Mouse (Mus musculus) left cerebral cortex, postnatal 36 days (tissue): ENCODE data around the gene Sox6. TPM values are rescaled to one million over a fixed set of nuclear protein-coding genes. Genes with fewer than 3 reads are reported as not detected.

ENCODE experiments used
- DNase-seq, 2 experiments: peaks; one replicate each; pipeline ENCODE4 v3.0.0; 2021 to 2022; ENCODE audit warnings: low spot score in 2 of 2, mixed read lengths in 1 of 2
- intact Hi-C: fragments of 180-260 bp; cut with DNase I; formaldehyde crosslinking; loops from one replicate; pipeline ENCODE4 v1.15.1; 2025
- total RNA-seq, 2 experiments: library from RNA; stranded (reverse); gene quantifications; 2 replicates each; pipeline ENCODE4 v1.2.3; 2021

Sox6 gene
- total RNA-seq, 2 experiments from 2014 or later: 25.8 to 32.7 TPM

DNA sequence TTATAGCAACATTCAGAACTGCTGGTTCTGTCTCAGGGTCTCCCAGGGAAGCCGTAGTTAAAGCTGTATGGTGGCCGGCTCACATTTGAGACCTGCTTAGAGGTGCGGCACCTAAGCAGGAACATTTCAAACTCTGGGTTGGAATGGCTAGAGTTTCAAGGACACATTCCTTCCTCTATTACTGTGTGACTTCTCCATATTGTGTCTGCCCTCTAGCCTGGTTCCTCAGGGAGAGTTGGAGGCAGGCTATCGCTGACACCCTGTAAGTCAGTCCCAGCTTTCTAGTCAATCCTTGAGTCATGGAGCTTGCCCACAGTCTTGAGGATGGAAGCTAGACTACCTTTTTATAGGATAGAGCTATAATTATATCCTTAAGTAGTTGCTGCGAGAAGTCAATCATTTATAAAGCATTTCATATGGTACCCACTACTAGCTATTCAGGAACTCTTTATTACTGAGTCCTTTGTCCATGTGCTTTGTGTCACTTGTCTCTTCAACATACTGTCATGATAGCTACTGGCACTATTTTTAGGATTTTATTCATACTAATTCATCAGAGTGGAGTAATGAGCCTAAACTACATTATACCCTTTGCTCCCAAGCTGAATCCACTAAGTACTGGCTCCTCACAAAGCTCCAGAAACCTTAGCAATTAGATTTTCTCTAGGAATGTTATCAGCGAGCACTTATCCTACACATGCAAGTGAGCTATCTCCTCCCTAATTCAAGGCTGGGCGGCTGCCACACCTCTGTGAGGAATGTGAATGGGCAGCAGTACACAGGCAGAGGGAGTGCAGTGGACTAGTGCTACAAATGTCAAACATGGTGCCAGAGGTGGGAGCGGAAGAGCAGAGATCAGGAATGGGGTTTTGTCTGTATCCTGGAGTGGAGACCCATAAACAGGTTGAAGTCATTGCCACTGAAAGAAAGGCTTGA, 254.3 kb downstream of the Sox6 start:
- no peak for DNase-seq
- intact Hi-C loops: no loop called here

DNA sequence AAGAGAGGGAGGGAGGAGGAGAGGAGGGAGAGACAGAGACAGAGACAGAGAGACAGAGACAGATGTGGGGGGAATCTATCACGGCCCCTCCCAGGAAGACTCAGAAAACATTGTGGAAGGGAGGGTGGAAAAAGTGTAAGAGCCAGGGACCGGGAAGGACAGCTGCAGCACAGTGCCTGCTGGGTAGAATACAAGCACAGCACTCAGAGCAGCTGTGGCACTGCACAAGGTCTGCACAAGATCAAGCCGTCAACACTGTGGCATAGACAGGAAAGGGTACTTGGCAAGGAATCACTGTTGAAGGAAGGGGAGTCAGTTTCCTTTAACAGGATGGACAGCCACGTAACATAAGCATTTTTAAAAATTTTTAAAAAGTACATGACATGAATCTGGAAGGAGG, 258.4 kb downstream of the Sox6 start:
- intact Hi-C loops: no loop called here

DNA sequence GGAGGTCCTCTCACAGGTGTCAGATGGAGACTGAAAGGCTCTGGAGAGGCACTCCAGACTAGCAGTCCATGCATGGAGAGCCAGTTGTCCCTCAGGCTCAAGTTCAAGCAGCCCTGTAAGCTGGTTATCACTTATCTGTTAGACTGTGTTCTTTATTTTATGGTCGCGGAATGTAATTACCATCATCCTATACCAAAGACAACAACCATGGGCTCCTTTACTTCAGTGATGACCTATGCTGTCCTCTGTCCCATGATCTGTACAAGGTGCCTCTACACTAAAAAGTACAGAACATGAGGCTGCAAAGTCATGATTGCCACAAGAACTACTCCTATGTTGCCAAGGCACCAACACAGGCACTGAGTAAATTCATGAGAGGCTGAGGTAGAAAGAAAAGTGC, 259.1 kb downstream of the Sox6 start:
- intact Hi-C loops: no loop called here
- DNase-seq: no peak

More for the DNA sequence above, 258.4 kb downstream of the Sox6 start:
- no peak for DNase-seq

DNA sequence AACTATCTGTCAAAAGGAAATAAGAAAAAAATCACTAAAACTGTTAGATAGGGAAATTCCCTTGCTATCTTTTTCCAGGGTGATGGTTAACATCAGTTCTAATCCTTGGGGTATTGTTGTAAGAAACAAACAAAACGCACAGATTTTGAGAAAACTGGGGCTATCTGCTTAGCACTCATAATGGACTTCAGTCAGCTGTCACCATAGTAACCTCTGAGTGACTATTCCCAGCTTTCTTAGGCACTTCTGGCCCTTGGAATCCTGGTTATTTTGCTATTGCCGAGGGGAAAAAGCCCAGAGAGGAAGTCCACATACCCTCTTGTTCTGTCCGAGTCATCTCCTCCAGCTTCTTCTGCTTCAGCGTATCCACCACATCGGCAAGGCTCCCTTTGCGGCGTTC, 261.9 kb downstream of the Sox6 start:
- no peak for DNase-seq
- intact Hi-C loops: no loop called here

DNA sequence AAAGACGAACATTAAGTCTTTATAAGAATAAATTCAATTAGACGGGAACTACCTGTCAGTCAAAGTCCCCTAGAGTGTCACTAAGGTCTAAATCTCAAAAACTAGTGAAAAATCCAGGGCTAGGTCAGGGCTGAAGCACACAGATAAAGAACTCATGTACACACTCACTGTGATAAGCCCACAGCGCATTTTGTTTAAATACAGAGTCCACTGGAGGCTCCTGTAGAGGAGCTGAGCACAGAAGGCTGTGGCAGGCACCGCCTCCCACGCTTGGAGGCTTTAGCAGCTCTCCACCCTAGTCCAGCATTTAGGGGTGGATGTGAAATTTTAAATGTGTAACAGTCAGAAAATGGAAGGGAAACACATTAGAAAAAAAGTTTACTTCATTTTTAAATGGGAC, 262.3 kb downstream of the Sox6 start:
- no peak for DNase-seq
- intact Hi-C loops: no loop called here

DNA sequence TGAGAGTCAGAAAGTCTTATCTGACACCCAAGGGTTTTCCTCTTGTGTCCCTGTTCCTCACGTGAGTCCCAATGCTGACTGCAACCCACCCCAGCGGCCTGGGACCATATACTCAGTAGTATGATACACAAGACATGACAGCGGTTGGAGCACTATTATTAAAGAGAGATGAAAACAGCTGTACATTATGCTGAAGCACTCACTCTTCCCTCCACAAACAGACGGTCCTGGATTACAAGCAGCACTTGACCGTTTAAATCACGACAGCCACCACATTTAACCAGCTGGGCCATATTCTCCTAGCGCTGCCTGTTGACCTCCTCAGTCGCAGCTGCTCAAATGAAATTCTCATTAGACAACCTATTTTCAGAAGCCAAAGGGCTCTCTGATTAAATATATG, 272.3 kb downstream of the Sox6 start:
- DNase-seq: no peak
- intact Hi-C loops: no loop called here

DNA sequence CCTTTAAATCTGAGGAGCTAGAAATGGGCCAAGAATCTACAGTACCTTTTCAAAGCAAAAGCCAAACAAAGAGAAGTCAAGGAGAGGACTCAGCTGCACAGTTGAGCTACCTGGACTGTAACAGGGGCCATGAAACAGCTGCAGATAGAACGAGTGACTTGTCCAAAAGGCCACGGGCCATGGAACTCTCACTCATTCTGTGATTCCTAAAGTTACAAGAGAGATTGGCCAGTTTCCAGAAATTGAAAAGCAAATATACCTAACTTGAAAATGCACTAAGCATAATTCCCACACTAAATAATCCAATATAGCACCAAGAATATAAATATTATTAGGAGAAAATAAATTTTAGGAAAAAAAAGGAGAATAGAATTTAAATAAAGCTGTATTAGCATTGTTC, 274.7 kb downstream of the Sox6 start:
- intact Hi-C loops: no loop called here
- no peak for DNase-seq

DNA sequence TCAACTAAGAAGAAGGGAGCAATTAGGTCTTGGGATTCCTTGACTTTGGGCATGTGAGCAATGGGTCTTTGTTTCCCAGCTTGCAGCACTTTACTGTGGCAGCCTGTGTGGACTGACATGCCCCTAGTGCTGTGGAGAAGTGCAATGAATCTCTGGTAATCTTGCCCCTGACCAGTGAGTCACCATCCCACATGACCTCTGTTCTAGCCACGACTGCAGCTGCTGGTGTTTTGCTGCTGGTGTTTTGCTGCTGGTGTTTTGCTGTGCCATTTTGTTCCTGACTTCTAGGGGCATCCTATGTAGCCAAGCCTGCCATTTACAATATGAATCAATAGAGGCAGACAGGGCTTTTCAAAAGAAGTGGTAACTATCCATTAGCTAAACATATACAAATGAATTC, 280.4 kb downstream of the Sox6 start:
- no peak for DNase-seq
- intact Hi-C loops: no loop called here

DNA sequence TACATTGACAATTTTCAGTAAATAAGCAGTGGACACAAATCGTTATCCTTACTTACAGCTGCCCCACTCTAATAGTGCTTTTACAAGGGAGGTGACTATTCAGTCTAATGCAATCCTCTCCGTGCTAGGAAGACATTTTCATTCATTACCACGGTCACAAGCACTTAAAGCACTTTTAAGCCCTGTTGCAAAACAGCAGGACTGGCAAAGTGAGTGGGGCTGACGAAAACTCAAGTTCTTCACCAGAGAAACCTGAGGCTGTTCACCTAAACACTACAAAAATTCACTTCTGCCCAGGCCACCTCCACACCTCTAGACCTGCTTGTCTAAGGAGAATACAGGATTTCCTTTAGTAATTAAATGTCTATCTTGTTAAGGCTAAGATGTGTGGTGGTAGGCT, 283.3 kb downstream of the Sox6 start:
- intact Hi-C loops: no loop called here
- no peak for DNase-seq

DNA sequence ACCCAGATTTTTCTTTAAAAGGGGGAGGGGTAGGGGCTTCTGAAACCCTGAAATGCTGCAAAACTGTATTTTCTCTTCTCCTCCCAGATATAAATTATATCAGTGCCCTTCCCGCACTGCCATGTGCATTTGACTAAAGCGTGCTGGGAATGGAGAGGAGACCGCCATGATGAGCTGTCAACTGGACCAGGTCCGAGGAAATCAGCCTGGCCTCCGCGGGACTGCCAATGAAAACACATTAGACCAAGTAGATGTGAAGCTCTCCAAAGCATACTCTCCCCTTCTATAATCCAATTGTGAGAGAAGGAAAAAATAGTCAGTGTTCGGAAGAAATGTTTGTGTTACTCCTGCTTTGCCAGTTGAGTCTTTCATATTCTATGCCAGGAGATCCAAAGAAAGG, 284.4 kb downstream of the Sox6 start:
- intact Hi-C loops: no loop called here
- DNase-seq: no peak

DNA sequence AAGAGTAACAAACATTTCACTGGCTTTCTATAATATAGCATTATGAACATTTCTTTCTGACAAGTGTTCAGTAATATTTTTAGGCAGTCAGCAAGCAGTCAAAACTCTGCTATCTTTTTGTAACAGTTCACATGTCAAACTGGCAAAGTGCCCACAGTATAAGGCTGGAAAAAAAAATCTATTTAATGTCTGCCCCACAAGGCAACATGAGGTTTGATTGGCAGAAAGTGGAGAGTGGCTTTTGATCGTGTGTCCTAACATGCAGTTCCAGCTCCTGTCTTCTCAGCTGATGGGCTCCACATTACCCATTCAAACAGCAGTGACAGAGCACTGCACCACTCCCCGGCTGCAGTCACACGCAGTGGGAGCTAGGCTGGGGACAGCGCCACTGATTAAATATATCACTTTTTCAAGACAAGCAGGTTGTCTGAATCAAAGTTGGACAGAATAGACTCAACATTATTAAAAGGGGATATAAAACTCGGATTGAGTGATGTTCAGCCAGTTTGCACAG, 286.4 kb downstream of the Sox6 start:
- intact Hi-C loops: no loop called here
- no peak for DNase-seq

DNA sequence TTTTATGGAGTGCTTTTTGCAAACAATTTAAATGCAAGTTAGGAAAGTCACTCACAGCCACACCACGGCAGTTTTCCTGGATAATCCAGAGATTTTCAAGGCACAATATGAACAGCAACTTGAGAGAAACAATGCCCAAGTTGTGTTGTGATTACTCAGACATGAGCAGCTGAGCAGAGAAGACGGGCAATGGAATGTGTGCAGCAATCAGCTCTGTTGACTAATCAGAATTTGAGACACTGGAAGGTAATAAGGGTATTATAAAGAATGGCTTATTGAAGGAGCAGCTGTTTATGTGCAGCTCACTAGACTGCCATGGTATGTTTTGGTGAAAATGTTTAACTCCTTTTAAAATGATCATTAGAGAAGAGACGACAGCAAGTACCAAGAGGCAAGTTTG, 287.5 kb downstream of the Sox6 start:
- intact Hi-C loops: no loop called here
- DNase-seq: no peak

DNA sequence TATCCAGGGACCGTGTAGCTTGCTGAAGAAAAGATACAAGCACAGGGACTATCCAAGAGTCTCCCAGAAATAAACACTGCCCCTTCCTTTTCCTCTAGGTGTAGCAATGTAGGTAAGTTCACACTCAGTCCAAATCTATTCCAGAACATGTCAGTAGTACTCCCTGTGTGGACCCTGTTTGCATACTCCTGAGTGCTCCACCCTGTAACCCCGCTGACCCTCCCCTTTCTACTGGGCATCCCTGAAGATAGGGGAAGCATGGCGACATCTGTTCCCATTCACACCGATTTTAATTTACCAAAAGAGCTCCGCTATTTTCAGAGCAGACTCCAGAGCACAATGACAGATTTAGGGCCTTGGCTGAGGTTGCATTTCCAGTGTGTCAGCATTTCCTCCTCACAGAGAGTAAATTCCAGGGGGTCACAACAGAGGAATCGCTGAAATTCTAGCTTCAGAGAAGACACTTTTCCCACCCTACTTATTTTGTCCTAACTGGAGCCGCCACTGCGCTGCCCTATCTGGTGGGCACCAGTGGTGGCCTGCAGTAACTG, 288.2 kb downstream of the Sox6 start:
- intact Hi-C loops: no loop called here
- no peak for DNase-seq

DNA sequence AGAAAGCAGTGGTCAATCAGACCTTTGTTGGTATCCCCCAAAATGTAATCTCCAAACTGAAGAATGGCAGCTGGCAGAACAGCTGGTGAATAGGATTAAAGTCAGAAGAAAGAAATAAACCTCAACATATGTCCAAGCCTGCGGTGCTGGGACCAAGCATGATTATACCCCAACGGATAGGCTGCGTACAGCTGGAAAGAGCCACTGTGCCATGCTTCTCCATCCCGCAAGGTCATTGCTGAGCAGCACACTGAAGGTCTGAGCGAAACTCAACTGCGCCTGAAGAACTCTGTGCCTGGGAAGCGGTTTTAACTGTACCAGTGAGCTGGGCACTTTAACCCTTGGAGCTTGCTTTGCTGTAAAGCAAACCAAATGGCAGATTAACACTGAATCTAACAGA, 291.1 kb downstream of the Sox6 start:
- intact Hi-C loops: no loop called here
- no peak for DNase-seq

DNA sequence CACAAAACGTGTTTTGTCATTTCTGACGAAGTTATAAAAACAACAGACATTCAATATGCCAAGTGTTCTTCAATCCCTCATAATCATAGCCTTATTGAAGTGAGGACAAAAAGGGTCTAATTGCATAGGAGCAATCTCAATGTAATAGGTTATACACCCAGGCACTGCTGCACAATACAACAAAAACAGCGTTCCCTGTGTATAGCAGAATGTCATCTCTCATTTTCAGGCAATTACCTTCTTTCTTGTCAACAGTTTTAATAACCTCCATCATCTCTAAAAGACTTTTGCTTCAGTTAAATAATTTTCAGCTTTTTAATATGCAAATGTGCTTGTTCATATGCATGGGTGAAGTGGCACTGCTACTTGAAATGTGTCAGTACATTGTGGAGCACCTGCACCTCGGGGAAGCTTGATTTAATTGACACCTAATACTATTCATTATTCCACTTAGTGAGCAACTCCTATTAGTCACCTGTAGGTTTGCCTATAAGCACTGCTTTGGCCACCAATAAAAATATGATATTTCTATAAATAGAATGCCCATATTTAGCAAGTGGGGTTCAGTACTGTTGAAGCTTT, 292.8 kb downstream of the Sox6 start:
- intact Hi-C loops: no loop called here

DNA sequence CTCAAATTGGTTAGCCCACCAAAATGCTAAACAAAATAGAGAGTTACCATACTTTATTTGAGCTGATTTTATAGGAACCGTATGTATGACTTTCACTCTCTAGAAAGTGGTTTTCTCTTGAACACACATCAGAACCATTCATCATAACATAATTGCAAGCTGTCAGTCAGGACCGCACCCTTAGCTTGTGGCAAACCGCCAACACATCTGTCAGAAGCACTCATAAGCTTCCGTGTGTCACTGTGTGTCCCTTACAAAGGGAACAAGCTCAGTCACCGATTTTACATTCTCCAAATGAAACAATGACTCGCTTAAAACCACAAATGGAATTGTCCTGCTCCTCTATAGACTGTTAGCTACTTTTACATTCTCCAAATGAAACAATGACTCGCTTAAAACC, 304.5 kb downstream of the Sox6 start:
- intact Hi-C loops: no loop called here
- no peak for DNase-seq

More for the DNA sequence above, 292.8 kb downstream of the Sox6 start:
- DNase-seq: no peak

DNA sequence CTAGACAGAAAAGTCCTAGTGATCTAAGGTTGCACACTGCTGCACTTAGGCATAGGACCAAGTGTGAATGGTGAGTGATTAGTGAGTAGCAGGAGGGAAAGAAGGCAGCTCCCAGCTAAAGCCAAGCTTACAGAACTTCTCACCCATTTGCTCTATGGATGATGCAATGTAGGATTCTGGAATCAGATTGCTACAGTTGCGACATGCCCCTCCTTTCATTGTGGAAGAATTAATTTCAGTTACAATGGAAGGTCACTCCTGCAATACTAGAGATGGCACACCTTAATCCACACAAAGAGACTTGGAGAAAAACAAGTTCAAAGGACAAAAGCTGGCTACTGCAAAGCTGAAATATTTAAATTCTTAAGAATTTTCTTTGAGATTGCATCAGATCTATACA, 305.8 kb downstream of the Sox6 start:
- intact Hi-C loops: no loop called here
- no peak for DNase-seq

DNA sequence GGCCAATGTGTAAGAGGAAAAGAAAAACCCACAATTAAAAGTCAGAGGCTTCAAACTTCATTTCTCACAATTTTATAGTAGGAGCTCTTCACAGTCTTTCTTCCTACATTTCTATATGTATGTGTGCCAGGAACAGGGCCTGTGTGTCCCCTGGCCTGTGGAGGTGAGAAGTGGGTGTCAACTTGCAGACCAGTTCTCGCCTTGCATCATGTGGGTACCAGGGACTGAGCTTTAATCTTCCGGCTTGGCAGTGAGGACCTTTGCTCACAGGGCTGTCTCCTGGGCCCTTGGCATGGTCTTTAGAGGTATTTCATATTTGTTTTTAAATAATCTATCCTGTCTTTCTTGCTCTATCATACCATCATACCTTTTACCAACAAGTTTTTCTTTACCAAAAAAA, 311.8 kb downstream of the Sox6 start:
- DNase-seq: no peak
- intact Hi-C loops: no loop called here

DNA sequence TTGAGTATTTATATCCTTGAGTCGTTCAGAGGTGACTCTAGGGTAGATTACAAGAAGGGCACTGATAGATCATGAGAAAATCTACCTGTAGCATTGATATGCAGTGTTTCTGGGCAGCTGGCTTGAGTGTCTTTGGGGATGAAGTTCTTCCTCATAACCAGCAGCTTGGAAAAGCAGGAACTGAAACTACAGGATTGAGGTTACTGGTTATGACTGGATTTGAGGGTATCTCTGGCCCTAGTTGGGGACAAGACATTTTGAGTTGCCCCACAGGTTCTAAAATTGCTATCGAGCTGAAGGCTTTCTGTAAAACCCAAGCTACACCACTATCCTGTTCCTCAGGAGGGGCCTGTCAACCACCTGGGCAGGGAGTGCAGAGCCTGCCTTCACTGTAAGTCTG, 314.2 kb downstream of the Sox6 start:
- DNase-seq: no peak
- intact Hi-C loops: no loop called here

DNA sequence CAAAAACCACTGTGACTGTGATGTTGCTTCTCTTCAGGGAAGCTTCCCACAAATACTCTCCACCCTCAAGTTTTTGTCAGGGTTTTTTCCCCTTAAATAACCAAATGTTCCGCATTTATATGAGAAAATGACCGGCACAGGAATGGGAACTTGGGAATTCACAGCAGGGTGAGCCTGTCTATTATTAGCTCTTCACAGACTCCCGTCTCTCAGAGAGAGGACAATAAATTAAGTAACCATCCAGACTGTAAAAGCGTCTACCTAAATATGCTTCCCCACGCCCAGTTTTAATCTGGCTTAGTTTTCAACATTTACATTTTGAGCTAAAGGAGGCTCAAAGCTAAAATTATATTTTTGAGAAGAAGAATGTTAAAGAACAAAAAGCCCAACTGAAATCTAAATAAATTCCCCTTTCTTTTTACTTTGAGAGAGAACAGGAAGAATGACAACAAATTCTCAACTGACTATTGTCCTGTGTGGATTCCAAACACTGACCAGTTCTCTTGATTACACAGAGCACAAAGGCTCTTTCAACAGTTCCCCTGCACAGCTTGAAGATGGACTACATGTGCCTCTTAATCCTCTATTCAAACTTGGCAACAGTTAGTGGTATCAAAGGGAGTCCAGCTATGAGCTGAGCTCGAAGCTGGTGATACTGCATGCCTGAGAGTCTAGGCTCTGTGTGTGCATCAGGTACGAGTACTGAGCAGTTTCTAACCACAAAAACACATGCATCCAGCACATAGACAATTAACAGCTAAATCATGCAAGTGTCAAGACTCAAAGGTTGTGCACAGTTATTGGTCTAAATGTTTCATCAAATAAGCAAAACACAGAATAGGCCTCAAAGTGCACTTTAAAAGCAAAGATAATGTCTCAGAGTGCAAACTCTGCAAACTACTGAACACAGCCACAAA, 316.7 kb downstream of the Sox6 start:
- intact Hi-C loops: no loop called here

More for the DNA sequence above, 316.7 kb downstream of the Sox6 start:
- DNase-seq: no peak
